Mouse (Mus musculus): ENCODE data around the gene Apobec3. TPM values are rescaled to one million over a fixed set of nuclear protein-coding genes. Genes with fewer than 3 reads are reported as not detected.

Apobec3 gene
- polyA plus RNA-seq, 1 experiment = 0.07 TPM

DNA sequence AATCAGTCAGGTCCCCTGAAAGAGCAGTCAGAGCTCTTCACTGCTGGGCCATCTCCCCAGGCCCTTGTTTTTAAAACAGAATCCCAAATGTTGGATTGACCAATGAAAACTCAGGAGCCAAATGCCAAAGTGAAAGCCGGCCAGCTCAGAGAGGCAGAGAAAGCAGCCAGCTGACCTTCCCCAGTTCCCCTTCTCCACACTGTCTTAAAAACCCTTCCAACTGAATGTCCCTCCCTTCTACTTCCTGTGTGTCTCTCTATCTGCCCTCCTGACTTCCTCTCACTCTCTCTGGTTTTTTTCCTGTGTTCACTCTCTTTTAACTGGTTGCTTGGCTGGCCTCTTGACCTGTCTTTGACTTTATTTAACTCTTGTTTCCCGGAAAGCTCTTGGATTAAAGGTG lies 17.5 kb upstream of the Apobec3 start:
- TF ChIP-seq GATA1 (IDR thresholded peaks at IDR 0.05; ENCODE audit: low read length) = no peak
- no peak for TF ChIP-seq TAL1 (IDR thresholded peaks at IDR 0.05; ENCODE audit: low read length)

DNA sequence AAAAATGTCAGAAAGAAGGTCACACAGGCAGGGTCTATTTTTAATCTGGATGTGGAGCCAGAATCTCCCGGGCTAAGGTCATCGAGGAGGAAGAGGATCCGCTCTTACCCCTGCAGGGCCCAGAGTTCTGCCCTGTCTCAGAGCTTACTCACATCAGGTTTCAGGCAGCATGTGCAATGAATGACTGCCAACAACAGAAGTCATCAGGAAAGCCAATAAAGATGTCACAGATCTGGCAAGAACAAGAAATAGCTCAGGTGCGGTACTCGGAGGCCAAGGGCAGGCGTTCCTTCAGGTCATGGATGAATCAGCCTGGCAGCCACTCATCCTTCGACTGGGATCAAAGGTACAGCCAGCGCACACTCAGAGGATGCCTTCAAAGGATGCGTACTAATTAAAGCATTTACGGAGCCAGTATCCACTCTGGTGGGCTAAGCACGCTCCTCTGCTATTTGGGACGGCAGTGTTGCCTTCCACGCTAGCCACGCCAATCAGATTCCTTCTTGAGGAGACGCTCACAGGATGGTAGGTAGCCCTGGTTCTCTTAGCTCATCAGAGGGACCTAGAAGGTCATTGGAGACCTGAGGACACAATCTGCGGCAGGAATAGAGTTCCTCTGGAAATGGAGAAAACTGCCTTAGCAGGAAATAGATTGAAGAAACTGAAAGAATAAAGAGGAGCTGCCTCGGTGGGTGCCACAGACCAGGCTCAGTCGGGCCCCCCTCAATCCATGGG lies 16.0 kb upstream of the Apobec3 start:
- 0 out of 2 replicates have a peak, but pooled peaks cover 2% of the 10 kb centered on the region for H3K27me3 ChIP-seq (ENCODE audit: control insufficient read depth)
- H3K36me3 ChIP-seq (ENCODE audit: control insufficient read depth) = no peaks in the 10 kb centered on the region
- H3K4me1 ChIP-seq (ENCODE audit: control insufficient read depth) = no peaks in the 10 kb centered on the region
- H3K9me3 ChIP-seq (ENCODE audit: control insufficient read depth, low read length) = no peaks in the 10 kb centered on the region
- no peak for TF ChIP-seq GATA1 (IDR thresholded peaks at IDR 0.05; ENCODE audit: low read length)
- no peak for TF ChIP-seq TAL1 (IDR thresholded peaks at IDR 0.05; ENCODE audit: low read length)
- H3K4me3 ChIP-seq (replicated peaks) = no peak overlapping the region

More for the DNA sequence above, 17.5 kb upstream of the Apobec3 start:
- Histone ChIP-seq H3K4me3 (replicated peaks) (no peak overlapping the region), H3K4me1 (ENCODE audit: control insufficient read depth) (no peaks in the 10 kb centered on the region), H3K9me3 (ENCODE audit: control insufficient read depth, low read length) (no peaks in the 10 kb centered on the region), H3K27me3 (ENCODE audit: control insufficient read depth) (no peaks in the 10 kb centered on the region), H3K36me3 (ENCODE audit: control insufficient read depth) (no peaks in the 10 kb centered on the region)

DNA sequence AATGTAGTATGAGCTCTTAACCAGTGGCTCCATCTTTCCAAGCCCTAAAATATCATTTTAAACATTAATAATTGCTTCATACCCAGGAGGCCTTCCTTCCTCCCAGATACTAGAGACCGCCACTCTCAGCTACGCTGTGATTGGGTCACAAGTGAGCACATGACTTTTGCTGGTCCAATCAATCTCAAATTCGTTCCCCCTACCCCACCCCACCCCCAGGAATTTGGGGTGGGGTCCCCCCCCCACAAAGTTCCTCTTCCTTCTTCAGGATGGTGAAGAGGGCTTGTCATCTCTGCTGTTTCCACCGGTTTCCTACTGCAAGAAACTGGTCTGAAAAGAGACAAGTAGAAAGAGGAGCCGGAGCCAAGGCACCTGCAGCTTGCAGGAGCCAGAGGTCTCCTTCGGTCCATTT lies 12.7 kb upstream of the Apobec3 start:
- TF ChIP-seq GATA1 (IDR thresholded peaks at IDR 0.05; ENCODE audit: low read length) = no peak
- no peak for TF ChIP-seq TAL1 (IDR thresholded peaks at IDR 0.05; ENCODE audit: low read length)
- no peak overlapping the region for H3K4me3 ChIP-seq (replicated peaks)
- H3K36me3 ChIP-seq (ENCODE audit: control insufficient read depth) = no peaks in the 10 kb centered on the region

DNA sequence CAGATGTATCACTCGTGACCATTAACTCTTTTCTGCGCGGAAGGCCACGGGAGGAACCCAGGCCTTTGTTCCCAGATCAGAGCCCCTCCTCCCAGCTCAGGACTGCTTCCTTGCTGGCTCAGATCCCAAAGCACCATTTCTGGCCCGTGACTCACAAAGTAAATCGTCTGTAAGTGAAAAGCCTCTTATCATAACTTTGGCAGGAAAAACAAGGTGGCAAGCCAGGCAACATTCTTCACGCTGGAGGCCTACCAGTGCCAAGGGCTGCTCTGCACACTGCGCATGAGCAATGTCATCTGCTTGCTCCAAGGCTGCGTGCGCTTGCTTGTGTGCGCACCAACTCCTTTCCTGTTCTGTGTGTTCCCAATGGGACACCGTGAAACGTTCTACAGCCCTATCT lies 12.1 kb upstream of the Apobec3 start:
- peaks cover 8% of the 10 kb centered on the region for H3K4me1 ChIP-seq (ENCODE audit: control insufficient read depth)
- H3K36me3 ChIP-seq (ENCODE audit: control insufficient read depth) = no peaks in the 10 kb centered on the region
- peaks cover 28% of the 10 kb centered on the region for H3K27me3 ChIP-seq (ENCODE audit: control insufficient read depth)
- TF ChIP-seq GATA1 (IDR thresholded peaks at IDR 0.05; ENCODE audit: low read length) (no peak), TAL1 (IDR thresholded peaks at IDR 0.05; ENCODE audit: low read length) (no peak)
- H3K9me3 ChIP-seq (ENCODE audit: control insufficient read depth, low read length) = no peaks in the 10 kb centered on the region
- H3K4me3 ChIP-seq (replicated peaks) = no peak overlapping the region

More for the DNA sequence above, 12.7 kb upstream of the Apobec3 start:
- Histone ChIP-seq H3K9me3 (ENCODE audit: control insufficient read depth, low read length) (no peaks in the 10 kb centered on the region), H3K27me3 (ENCODE audit: control insufficient read depth) (peaks cover 28% of the 10 kb centered on the region), H3K4me1 (ENCODE audit: control insufficient read depth) (peaks cover 8% of the 10 kb centered on the region)

DNA sequence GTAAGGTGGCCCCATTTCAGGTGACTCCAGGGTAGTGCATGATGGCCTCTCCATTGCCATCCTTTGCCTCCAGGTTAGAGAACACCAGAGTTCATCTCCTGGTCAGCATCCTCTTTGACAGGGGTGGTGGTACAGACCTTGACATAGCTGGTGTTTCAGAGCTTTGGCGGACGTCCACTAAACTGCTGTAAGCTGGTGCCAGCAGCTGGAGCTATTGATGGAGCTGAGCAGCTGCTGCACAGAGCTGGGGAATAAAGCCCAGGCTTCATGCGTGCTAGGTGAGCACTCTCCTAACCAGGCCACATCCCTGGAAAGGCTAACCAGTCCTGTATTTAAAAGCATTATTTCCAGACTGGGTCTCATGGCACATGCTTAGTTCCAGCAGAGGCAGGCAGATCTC lies 11.0 kb upstream of the Apobec3 start:
- Histone ChIP-seq H3K9me3 (ENCODE audit: control insufficient read depth, low read length) (no peaks in the 10 kb centered on the region), H3K4me1 (ENCODE audit: control insufficient read depth) (peaks cover 8% of the 10 kb centered on the region), H3K4me3 (replicated peaks) (no peak overlapping the region), H3K27me3 (ENCODE audit: control insufficient read depth) (peaks cover 28% of the 10 kb centered on the region), H3K36me3 (ENCODE audit: control insufficient read depth) (no peaks in the 10 kb centered on the region)
- TF ChIP-seq TAL1 (IDR thresholded peaks at IDR 0.05; ENCODE audit: low read length) (no peak), GATA1 (IDR thresholded peaks at IDR 0.05; ENCODE audit: low read length) (no peak)

DNA sequence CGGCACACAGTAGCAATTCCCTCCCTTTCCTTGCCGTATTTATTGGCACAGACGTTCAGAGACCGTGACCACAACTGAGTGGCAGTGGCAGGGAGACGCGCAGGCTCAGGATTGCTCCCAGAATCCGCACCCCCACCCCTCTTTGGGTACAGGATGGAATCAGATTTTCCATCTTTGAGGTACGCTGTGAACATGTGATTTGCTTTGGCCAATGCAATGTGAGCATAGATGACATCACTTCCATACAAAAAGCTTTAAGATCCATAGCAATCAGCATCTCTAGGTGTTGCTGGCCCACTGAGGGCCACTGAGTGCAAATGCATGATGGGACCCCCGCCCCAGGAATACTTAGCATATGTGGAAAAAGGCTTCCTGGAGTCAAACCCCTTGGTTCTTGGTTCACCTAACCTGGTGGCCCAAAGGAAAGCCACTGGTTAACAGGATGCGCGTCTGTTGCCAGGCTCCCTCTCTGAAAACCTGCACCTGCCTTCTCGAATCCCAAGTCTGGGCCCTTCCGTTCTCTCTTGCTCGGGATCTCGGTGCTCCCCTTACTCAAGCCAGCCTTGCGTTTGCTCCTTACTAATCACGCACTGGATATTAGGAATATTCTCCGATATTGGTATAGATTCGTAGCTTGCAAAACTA lies 8.7 kb upstream of the Apobec3 start:
- H3K4me3 ChIP-seq (replicated peaks) = peak overlapping the region; percentile 62
- peaks cover 28% of the 10 kb centered on the region for H3K27me3 ChIP-seq (ENCODE audit: control insufficient read depth)
- H3K4me1 ChIP-seq (ENCODE audit: control insufficient read depth) = peaks cover 8% of the 10 kb centered on the region
- no peaks in the 10 kb centered on the region for H3K36me3 ChIP-seq (ENCODE audit: control insufficient read depth)
- no peaks in the 10 kb centered on the region for H3K9me3 ChIP-seq (ENCODE audit: control insufficient read depth, low read length)
- TF ChIP-seq TAL1 (IDR thresholded peaks at IDR 0.05; ENCODE audit: low read length) (no peak), GATA1 (IDR thresholded peaks at IDR 0.05; ENCODE audit: low read length) (no peak)

DNA sequence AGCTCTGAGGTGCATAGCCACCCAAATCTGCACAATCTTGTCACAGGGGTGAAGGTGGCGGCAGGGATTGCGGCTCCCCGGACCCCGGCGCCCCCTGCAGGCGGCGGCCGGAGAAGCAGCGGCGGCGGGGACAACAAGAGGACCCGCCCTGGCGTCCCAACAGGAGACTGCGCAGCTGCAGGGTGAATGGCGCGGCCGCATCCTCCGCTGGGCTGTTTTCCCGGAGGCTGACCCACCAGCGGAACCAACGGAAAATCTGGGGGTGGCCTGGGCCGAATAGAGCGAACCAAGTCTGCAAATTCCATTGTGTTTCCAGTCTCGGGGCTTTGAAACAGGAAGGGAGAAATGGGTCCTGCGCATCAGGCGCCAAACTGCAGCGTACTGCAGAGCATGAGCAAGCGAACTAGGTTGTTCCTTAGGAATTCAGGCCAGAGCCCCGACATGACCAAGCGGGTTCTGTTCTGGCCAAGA lies 8.1 kb upstream of the Apobec3 start:
- Histone ChIP-seq H3K4me3 (replicated peaks) (peak overlapping the region; percentile 62), H3K4me1 (ENCODE audit: control insufficient read depth) (peaks cover 8% of the 10 kb centered on the region), H3K36me3 (ENCODE audit: control insufficient read depth) (no peaks in the 10 kb centered on the region), H3K9me3 (ENCODE audit: control insufficient read depth, low read length) (no peaks in the 10 kb centered on the region), H3K27me3 (ENCODE audit: control insufficient read depth) (peaks cover 28% of the 10 kb centered on the region)
- no peak for TF ChIP-seq TAL1 (IDR thresholded peaks at IDR 0.05; ENCODE audit: low read length)
- no peak for TF ChIP-seq GATA1 (IDR thresholded peaks at IDR 0.05; ENCODE audit: low read length)

DNA sequence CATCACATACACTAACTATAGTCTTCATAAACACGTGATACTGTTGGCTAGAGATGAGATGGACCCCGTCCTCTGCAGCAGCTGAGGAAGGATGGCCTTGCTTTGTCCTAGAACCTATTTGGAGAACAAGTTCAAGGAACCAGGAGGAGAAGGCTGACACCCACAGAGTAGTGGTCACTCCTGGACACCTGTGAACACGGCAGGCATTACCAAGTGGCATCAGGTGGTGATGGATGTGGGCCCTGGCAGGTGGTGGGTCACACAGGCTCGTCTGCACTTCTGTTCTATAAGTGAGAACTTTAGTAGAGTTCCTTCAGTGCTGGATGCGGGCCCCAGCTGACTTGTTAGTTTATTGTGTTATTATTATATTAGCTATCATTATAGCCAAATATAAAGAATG lies 6.6 kb upstream of the Apobec3 start:
- no peaks in the 10 kb centered on the region for H3K36me3 ChIP-seq (ENCODE audit: control insufficient read depth)
- TF ChIP-seq TAL1 (IDR thresholded peaks at IDR 0.05; ENCODE audit: low read length) (no peak), GATA1 (IDR thresholded peaks at IDR 0.05; ENCODE audit: low read length) (no peak)
- H3K9me3 ChIP-seq (ENCODE audit: control insufficient read depth, low read length) = no peaks in the 10 kb centered on the region
- H3K4me1 ChIP-seq (ENCODE audit: control insufficient read depth) = peaks cover 8% of the 10 kb centered on the region
- no peak overlapping the region for H3K4me3 ChIP-seq (replicated peaks)
- H3K27me3 ChIP-seq (ENCODE audit: control insufficient read depth) = peaks cover 26% of the 10 kb centered on the region

DNA sequence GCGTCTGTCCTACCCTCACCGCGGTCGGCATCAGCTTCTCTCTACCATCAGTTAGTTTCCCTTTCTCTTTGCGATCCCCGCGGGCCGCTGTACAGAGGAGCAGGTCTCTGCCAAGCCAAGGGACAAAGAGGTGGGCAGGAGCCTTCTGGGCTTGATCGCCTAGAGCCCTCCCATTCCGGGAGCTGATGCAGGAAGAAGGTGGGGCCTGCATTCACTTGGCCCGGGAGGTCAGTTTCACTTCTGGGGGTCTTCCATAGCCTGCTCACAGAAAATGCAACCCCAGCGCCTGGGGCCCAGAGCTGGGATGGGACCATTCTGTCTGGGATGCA lies 718 bp downstream of the Apobec3 start:
- no peaks in the 10 kb centered on the region for H3K9me3 ChIP-seq (ENCODE audit: control insufficient read depth, low read length)
- H3K27me3 ChIP-seq (ENCODE audit: control insufficient read depth) = no peaks in the 10 kb centered on the region
- H3K4me1 ChIP-seq (ENCODE audit: control insufficient read depth) = peaks cover 33% of the 10 kb centered on the region
- TF ChIP-seq TAL1 (IDR thresholded peaks at IDR 0.05; ENCODE audit: low read length) = no peak
- no peak for TF ChIP-seq GATA1 (IDR thresholded peaks at IDR 0.05; ENCODE audit: low read length)
- peak overlapping the region; percentile 74 for H3K4me3 ChIP-seq (replicated peaks)
- H3K36me3 ChIP-seq (ENCODE audit: control insufficient read depth) = no peaks in the 10 kb centered on the region
